Mouse (Mus musculus) kidney, postnatal 36 days (tissue): ENCODE results near the gene Adamts12.

Experiments used
- DNase-seq, 2 experiments: peaks; one replicate each; pipeline ENCODE4 v3.0.0; 2021 to 2022; ENCODE audit warnings: mixed read lengths in 2 of 2

The Adamts12 gene

DNA sequence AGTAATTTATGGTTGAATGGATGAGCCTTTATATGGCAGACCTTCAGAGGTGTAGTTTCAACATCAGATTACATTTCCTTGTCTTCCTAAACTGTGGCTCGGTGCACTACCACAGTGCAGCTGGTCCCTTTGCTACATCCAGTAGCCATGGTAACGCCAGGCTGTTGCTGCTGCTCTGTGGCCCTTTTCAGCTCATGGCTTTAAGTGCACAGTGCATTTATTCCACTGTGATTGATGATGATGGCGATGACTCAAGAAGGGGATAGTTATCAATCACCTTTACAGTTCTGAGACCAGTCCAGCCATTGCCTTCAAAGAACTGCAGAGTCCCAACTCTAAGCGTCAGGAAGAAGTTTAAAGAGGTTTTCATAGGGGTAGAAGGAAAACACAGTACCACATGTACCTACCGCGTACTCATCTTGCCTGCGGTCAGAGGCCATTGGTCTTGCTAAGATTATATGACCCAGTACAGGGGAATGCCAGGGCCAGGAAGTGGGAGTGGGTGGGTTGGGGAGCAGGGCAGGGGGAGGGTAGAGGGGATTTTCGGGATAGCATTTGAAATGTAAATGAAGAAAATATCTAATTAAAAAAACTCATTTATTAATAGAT lies 18.5 kb downstream of the Adamts12 start:
- DNase-seq: no peak

DNA sequence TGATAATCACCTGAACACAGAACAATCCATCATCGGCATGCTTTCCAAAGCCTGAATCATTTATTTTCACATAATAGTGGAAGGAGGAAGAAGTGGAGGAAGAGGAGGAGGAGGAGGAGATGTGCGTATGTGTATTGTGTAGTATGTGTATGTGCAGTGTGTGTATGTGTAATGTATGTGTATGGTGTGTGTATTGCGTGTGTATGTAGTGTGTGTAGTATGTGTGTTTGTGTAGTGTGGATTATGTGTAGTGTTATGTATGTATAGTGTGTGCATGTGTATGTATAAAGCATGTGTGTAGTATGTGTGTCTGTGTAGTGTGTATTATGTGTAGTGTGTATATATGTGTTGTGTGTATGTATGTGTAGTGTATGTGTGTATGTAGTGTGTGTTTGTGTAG lies 19.1 kb downstream of the Adamts12 start:
- DNase-seq: no peak

DNA sequence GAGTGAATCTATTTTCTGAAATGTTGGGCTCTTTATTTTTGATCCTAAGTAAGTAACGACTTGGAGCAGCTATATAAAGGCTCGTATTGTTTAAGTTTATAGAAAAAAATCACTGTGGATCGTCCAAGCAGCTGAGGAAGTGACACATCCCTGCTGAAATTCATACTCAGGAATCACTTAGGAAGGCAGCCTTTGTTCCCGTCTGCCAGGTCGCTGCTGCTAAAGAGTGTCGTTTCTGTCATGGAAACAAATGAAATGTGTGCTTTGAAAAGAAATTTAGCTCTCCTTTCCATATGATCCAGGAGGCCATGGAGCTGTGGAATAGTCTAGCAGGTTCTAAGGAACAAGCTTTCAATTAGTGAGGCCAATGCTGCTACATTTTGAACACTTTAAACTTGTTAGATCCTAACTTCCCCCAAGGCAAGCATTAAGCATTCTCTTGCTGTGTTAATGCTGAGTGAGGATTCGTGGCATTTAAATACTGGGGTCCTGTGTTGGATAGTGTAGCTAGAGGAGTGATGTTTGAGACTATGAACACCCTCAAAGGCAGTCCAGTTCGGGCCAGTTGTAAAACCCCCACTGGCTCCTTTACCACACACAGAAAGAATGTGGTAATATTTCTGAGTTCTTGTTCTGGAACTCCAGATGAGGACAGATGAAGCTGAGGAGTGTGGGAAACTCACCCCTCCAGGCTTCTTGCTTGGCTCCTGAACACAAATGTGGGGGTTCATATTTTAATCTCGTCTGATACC lies 19.8 kb downstream of the Adamts12 start:
- no peak for DNase-seq

DNA sequence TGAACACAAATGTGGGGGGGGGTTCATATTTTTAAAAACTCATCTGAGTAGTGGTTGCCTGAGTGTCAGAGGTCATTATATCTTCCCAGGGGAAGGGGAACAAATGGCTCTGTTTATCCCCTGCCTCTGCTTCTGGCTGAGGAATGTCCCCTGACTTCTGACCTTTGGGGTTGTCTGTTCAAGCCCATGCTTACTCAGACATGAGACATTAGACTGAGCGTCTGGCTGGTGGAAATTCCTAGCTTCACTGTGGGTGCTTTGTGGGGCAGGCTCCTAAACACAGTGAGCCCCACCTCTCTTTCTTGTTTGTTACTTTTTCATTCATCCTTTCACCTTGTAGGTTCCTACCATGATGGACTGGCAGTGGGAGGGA lies 20.4 kb downstream of the Adamts12 start:
- peak in 1 of 2 experiments; percentile 27 for DNase-seq

DNA sequence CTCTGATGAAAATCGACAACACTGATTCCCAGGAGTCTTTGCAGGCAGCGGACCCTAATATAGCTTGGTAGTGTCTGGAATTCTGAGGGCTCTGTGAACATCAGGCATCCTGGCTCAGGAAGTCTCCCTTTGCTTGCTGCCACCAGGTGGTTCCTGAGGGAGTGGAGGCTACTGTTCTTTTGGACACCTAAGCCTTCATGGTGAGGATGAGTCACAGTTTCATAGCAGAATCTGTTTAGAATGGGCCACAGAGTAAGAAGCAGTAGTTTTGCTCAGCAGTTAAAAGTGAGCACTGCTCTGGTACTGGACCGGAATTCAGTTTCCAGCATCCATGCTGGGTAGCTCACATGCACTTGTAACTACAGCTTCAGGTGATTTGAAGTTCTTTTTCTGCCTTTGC lies 24.9 kb downstream of the Adamts12 start:
- no peak for DNase-seq

DNA sequence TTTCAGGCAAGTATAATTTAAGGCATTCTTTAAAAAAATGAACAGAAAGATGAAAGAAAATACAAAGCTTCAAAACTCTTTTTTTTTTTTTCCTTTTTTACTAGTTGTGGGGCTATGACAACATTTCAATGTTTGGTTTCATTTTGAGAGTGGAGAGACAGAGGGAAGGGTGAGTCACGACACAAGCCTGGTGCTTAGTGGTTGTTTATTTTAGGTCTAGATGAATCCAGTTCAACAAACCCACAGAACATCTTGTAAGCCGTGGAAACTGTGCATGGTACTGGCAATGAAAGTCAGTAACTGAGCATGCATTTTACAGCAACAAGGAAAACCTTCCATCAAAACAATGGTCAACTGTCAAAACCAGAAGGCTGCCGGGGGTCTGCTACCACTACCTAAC lies 31.0 kb downstream of the Adamts12 start:
- DNase-seq: no peak

DNA sequence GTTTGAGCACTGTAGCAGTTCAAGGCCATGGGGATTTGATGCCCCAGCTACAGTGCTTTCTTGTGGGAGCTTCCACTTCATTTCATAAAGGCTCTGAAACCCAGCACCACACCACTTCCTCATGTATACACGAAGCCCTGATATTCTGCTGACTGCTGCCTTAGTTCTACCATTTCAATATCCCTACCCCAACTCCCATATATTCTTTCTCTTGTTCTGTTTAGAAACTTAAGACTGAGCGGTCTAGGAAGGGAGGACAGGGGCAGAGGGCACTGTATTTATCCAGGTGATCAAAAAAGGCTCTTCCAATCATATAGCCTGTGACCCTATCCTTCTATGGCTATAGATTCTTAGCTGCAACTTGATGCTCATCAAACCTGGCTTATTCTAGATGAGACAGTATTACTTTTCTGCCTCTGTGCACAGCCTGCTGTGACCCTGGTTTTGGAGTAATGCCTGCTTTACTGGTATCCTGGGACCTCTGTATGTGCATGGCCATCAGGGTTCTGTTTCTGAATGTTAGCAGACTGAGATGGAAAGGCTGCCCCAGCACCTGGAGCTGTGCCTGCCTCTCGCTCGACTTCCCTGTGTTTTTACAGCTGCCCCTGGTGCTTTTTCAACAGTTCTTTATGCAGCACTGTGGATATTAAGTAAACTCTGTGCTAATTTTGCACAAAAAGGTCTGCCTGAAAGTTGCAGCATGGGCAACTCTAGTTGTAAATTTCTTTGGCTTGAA lies 33.5 kb downstream of the Adamts12 start:
- DNase-seq: no peak

DNA sequence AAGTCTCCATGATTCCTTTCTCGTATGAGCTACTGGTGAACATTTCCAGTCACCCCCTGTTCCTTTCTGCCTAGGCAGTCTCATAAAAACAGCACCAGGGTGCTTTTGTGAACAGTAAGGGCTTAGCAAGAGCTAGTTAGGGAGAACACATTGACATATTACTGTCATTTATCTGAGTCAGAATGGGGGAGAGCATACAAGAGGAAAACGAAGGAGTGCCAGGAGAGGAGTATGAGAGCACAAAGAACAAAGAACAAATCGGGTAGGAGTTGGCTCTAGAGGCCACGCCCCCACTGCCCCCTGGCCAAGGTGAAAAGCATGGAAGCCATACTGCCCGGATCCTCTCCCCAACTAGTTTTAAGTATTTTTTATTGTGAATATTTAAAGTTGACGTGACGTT lies 34.4 kb downstream of the Adamts12 start:
- no peak for DNase-seq

DNA sequence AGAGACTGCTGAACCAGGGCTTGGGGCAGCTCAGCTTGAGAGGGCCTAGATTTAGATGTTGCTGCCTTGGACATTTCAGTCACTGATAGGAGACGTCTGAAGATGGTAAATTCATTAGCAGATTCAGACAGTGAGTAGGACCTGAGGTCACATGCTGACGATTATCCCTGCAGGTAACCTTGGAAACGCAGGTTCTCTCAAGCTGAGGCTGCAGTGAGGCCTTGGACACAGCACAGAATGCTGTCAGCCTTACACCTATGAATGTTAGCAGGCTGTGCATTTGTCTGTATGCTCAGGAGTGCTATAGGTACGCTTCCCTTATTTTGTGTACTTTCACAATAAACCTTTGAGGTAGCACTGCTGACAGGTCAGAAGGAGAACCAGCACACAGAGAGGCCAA lies 36.3 kb downstream of the Adamts12 start:
- no peak for DNase-seq

DNA sequence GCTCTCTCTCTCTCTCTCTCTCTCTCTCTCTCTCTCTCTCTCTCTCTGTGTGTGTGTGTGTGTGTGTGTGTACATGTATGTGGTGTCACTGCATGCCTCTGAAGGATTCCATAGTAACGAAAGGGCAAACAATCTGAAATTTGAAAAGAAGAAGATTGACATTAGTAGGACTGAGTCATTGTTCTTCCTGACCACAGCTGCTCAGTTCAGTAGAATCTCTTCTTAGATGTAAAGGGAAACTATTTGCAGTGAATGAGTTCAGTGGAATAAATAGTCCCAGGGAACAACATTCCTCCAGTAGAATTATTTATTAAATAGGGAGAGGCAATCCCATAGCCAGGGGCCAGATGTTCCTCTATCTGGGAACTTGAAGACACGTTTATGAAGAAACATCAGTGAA lies 40.5 kb downstream of the Adamts12 start:
- no peak for DNase-seq

DNA sequence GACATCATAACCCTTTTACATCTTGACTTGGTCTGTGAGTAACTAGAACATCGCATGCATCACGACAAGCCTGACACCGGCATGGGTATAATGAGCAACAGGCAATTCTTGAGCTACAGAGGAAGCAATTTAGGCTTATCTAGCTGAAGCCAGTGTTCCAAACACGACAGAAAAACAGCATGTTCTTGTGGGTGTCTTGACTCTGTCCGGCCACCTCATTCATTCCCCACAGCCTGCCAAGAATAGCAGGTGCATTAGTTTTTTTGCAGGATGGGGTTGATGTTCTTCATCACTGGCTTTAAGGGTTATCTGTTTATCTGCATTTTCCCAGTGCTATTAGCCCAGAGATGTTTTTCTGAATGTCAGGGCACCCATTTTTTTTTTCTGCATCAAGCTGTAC lies 42.8 kb downstream of the Adamts12 start:
- DNase-seq: no peak

DNA sequence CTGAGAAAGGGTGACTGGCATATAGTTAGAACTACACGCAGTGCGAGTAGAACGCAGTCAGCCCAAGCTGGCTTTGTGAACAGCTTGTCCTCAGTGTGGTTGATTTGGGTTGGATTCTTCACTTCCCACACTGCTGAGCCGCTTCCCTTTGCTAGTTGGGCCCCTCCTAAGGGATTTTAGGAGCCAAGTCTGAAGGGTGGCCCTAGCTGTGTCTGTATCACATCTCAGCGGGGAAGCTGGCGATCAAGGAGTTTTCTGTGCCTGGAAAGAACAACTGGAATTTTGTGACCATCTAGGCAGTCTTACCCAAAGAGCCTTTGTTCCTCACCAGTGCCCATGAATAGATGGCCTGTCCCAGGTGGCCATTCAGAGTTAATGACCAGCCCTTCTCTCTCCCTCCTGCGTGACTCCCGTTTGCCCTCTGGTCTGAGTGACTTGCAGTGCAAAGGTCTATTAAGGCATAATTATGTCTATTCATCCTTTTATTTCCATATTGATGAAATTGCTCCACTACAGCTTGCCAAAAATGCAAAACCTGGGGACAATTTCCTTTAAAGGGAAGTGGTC lies 50.1 kb downstream of the Adamts12 start:
- peak; percentile 20 to 29 for DNase-seq

DNA sequence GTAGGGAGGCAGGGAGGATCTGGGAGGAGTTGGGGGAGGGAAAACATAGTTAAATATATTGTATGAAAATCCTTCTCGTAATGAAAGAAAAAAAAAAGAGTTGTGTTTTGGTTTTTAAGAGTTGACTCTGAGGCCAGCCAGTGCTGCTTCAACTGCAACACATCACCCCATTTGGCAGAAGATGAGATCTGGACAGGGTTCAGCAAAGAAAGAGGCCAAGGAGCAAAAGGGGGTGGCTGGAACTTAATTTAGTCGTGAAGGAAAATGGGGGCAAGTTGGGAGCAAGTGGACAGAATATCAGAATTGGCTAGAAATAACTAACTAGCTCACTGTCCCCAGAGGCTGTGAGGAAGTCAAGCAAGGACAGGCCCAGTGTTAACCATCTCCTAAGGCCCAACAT lies 51.7 kb downstream of the Adamts12 start:
- peak; percentile 41 to 59 for DNase-seq

DNA sequence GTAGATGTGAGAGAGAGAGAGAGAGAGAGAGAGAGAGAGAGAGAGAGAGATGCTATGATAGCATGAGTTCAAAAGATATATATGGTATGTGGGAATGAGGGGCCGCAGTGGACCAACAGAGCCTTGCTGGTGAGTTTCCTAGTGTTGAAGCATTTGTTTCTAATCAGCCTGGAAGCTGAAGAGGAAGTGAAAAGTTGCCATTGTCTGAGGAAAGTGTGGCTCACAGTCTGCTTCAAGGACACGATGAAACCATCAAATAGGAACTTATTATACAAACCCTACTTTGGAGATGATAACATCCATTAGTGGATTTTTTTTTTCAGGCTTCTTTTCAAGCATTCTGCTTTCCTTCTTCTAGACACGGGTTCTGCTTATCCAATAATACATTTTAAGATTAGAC lies 52.3 kb downstream of the Adamts12 start:
- DNase-seq: no peak

DNA sequence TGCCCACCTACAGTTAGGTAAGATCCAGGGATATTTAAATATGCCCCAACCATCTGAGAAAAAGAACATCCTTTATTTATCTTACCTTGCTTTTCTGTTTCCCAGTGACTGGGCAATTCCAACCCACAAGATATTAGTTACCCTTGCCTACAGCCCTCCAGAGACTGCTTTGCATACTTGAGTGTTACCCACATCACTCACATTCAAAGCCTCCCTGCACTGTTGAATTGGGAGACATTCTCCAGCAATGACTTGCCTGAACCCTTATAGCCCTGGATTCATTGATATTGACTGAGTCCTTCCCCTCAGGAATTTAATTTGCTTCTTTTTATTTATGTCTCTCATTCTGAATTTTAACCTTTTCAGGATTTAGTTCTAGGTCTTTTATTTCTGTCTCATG lies 53.8 kb downstream of the Adamts12 start:
- DNase-seq: no peak

DNA sequence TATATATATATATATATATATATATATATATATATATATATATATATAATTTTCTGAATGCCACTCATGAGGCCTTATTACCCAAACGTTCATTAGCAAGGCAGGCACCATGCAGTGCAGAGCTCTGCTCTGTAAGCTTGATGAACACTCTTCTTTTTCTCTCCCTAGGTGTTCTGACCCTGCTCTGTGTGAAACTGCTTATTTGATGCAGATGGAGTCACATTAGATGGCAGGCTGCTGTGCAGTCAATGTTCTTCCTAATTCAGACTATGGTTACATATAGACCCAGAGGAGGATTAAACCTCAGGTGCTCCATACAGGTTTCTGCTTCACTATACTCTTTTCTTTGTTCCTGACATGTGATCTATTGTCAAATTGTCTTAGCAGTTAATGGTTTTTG lies 57.1 kb downstream of the Adamts12 start:
- no peak for DNase-seq

DNA sequence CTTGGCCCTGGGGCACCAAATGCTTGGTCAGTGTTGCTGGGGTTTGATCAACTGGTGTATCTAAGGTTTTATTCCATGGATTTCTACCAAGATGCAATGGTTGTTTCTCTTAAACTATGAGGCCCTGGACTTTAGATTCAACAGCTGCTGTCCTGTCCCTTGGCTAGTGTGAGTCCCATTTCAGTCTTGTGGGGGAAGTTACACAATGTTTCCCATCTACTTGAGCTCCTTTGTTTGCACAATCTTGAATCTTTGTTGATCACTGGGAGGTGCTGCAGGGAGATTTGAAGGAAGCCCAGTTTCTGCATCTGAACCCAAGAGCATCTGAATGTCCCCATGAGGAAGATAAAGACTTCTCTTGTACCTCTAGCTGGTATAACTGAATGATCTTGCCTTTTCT lies 60.8 kb downstream of the Adamts12 start:
- no peak for DNase-seq

DNA sequence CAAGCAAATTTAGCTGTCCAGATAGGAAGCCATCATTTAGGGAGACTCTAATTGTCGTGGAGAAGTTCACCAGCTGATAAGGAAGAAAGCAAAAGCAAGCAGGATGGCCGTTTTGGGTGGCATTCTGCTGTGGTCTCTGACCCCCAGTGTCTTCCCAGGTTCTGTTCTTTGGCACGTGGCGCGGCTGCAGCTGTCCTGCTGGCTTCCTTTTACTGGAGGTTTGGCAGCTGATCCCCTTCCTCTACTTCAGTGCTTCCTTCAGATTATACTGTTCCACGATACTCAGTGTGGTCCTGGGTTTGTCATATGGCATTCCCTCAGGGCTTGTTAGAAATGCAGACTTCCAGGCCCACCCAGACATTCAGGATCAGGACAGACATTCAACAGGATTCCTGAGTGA lies 63.9 kb downstream of the Adamts12 start:
- DNase-seq: peak in 1 of 2 experiments; percentile 9

DNA sequence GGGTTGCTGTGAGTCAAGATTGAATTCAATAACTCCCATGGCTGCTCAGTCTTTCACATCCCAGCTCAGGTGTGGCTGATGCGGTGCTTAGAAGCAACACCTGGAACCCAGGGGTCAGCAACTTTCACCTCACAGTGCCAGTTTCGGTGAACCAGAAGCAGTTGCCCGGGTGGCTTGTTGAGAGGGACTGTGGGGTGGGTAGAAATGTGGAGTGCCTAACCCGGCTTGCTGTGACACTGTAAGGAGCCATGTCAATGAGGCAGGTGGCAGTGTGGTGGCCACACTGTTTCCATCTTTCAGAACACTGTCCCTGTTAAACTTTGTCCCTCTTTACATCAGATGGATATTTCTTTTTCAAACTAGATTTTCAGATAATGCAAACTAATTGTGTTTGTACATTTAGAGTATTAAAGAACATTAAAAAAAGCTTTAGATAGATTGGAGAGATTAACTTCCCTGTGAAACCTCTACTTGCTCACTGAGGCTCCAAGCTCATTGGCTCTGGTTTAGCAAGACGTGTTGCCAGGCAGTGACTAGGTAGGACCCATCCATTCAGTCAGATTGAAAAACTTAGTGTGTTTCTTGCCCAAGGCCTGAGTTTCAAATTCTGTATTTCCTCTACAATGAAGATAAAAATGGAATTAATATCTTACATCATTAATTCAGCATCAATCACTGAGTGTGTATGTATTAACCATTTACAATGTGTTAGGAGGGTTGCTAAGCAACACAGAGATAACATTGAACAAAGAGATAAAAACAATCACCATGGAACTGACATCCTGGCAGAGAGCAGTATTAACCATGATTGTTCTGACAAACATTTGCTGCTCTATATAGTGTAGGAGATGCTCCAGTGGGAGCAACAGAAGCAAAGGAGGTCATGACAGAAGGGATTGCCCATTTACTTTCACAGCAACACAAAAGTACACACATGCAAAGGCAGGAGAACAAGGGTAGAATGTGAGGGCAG lies 68.3 kb downstream of the Adamts12 start:
- no peak for DNase-seq

DNA sequence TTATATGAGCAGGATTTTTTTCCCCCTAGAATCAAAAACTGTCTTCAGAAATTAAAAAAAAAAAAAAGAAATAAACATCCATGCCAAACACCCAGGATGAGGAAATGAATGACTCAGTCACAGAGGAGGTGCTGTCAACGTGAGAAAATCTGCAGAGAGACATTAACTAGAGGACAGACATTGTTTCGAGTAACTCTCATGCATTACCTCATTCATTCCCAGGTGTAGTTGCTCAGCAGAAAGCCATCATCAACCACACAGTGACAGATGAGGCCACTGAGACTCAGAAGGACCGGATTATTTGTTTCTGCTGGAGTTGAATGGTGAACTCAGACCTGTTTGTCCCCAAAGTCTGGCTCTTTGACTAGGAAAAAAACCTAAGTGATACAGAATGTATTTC lies 81.0 kb downstream of the Adamts12 start:
- no peak for DNase-seq

DNA sequence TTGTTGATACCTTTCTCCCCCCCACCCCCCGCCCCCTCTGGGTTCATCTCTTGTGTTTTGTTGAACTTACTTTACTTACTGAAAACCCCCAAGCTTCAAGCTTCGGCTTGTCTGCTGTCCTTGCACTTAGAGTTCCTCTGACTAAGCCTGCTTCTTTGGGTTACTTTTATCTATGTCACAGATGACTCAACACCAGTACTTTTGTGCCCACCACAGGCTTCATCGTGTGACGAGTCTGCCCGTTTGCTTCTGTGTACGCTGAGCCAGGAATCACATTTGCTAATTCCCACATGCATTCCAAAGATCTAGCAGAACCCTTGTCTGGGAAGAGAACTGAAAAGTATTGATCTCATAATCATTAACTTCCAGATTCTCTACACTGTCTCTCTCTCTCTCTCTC lies 94.8 kb downstream of the Adamts12 start:
- DNase-seq: no peak

DNA sequence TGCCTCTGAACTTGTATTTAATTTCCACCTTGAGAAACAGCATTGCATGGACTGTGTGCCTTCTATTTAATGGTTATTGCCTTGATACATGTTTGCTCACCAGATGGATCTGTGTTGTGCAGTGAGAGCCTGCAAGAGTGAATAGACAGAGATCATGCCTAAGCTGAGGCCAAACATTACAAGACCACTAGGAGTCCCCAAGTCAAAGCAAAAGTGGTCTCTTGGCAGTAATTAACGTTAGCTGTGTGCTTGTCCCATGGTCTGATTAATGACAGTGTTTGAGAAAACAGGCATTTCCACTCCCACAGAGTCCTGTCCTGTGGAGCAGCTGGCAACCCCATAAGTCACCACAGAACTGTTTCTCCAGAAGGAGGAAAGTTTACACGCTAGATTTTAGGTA lies 96.2 kb downstream of the Adamts12 start:
- DNase-seq: no peak

DNA sequence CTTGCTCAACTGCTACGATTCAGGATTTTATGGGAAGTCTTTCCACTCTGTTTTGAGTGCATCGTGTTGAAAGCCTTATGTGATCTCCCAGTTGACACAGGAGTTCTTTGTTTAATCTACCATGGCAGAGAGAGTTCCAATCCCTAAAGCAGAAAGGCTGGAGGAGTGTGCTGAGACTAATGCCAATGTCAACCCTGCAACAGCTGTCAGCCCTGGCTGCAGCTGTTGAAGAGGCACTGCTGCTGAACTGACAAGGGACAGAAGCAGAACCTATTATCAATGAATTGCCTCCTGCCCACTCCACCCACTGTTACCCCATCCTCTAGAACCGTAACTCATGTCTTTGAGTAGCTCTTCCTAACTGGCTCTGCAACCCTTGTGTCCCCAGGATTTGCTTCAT lies 101.3 kb downstream of the Adamts12 start:
- DNase-seq: no peak
